Mouse (Mus musculus): Measurements from ENCODE around the gene Tnfaip6. TPM values are rescaled to one million over a fixed set of nuclear protein-coding genes. Genes with fewer than 3 reads are reported as not detected.

Tnfaip6 gene
- polyA plus RNA-seq, 1 experiment from 2014 or later: 3.7 TPM

DNA sequence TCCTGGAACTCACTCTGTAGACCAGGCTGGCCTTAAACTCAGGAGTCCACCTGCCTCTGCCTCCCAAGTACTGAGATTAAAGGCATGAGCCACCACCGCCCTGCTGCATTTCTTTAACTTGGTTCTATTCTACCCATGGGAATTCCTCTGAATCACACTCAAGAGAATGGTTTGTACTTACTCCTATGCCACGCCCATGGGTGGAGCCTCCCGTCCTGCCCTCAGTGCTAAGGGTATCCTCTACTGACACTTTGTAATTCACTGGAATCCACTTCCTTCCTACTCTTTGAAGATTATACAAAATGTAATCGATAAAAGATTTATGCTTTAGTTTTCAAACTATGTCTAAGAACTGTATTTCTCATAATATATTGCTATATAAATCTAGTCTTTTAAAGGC lies 6.3 kb upstream of the Tnfaip6 start:
- no peak overlapping the region for H3K4me2 ChIP-seq
- H3K4me1 ChIP-seq (replicated peaks): no peaks in the 10 kb centered on the region
- no peak overlapping the region for H3K9ac ChIP-seq
- ATAC-seq (replicated peaks; ENCODE audit: insufficient number of reproducible peaks, insufficient read depth, low FRiP score, low read depth): no peak
- no peak overlapping the region for H3K4me3 ChIP-seq
- no peaks in the 10 kb centered on the region for H3K9me3 ChIP-seq (replicated peaks)
- no peak overlapping the region for H3K27ac ChIP-seq
- no peaks in the 10 kb centered on the region for H3K27me3 ChIP-seq
- H3K36me3 ChIP-seq: no peaks in the 10 kb centered on the region
- 78% methylated on average over 4 of the region's 4 CpGs for WGBS

DNA sequence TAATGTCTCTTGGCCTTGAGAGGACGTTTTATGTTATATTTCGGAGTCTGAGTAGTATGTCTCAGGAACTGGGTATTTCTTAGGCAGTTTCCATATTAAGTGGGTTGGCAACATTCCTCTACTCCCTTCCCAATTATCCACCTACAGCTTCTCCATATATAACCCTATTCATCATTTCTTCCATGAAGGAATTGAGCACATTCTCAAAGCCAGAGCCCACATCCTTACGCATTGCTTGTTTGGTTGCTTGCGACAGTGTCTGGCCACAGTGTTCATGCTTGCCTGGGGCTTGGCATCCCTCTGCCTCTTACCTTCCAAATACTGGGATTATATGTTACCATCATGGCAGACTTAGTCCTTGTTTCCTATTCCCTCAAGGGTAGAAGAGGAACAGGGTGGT lies 3.2 kb upstream of the Tnfaip6 start:
- no peaks in the 10 kb centered on the region for H3K36me3 ChIP-seq

DNA sequence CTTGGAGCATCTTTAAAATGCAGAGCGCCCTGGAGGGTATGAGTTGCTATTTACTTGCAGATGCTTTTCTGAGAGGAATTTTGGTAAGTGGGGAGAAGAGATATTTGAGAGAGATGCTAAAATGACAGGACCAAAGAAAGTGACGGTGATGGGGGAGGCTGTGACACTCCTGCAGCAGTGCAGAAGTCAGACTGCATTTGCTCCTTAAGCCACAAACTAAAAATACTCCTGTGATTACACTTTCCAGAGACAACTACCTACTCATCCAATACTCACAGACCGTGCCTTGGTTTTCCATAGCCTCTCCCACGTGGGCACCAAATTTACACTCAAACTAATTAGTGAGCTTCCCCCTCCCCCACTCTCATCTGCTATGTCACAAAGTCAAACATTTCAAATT lies 2.7 kb upstream of the Tnfaip6 start:
- no peak for ATAC-seq (replicated peaks; ENCODE audit: insufficient number of reproducible peaks, insufficient read depth, low FRiP score, low read depth)
- no peaks in the 10 kb centered on the region for H3K9me3 ChIP-seq (replicated peaks)
- 52% methylated on average over 4 of the region's 4 CpGs for WGBS
- H3K36me3 ChIP-seq: no peaks in the 10 kb centered on the region
- no peak overlapping the region for H3K4me2 ChIP-seq
- no peak overlapping the region for H3K27ac ChIP-seq
- no peaks in the 10 kb centered on the region for H3K4me1 ChIP-seq (replicated peaks)
- no peak overlapping the region for H3K4me3 ChIP-seq
- H3K9ac ChIP-seq: no peak overlapping the region
- H3K27me3 ChIP-seq: 0 out of 2 replicates have a peak, but pooled peaks cover 2% of the 10 kb centered on the region

More for the DNA sequence above, 3.2 kb upstream of the Tnfaip6 start:
- no peak for ATAC-seq (replicated peaks; ENCODE audit: insufficient number of reproducible peaks, insufficient read depth, low FRiP score, low read depth)
- 88% methylated on average over 4 of the region's 4 CpGs for WGBS
- no peak overlapping the region for H3K9ac ChIP-seq
- 0 out of 2 replicates have a peak, but pooled peaks cover 2% of the 10 kb centered on the region for H3K27me3 ChIP-seq
- no peak overlapping the region for H3K4me3 ChIP-seq
- H3K4me2 ChIP-seq: no peak overlapping the region
- H3K4me1 ChIP-seq (replicated peaks): no peaks in the 10 kb centered on the region
- H3K27ac ChIP-seq: no peak overlapping the region
- H3K9me3 ChIP-seq (replicated peaks): no peaks in the 10 kb centered on the region

DNA sequence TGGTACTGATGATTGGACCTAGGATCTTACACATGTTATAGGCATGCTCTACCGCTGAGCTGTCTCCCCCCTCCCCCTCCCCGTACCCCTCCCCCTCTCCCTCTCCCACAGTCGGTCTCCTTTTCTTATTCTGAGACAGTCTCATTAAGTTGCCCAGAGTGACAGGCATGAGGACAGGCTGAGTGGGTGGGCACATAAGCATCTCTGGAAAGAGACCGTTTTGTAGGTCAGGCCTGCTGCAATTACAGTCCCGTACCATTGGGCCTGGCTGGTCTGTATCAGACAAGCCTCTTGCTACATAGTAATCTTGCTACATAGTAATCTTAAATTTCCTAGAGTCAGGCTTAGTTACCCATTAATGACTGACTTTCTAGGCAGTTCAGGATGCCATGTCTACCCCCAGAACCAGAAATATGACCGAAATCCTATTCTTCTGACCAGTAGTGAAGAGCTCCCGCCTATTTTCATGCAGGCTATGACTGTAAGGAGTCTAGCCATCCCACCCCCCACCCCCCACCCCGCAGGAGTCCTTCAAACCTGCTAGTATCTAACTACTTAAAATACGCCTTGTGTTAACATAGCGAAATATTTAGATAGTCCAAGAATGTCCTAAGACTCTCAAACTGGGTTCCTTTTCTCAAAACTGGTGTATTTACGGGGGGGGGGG lies 747 bp upstream of the Tnfaip6 start:
- peak overlapping the region; percentile 80 for H3K4me2 ChIP-seq
- H3K9me3 ChIP-seq (replicated peaks): no peaks in the 10 kb centered on the region
- ATAC-seq (replicated peaks; ENCODE audit: insufficient number of reproducible peaks, insufficient read depth, low FRiP score, low read depth): no peak
- H3K9ac ChIP-seq: no peak overlapping the region
- H3K4me1 ChIP-seq (replicated peaks): no peaks in the 10 kb centered on the region
- no peaks in the 10 kb centered on the region for H3K36me3 ChIP-seq
- H3K27ac ChIP-seq: no peak overlapping the region
- H3K27me3 ChIP-seq: 0 out of 2 replicates have a peak, but pooled peaks cover 2% of the 10 kb centered on the region
- 49% methylated on average over 10 of the region's 11 CpGs for WGBS
- H3K4me3 ChIP-seq: peak overlapping the region; percentile 59; the same call in 1 of the 2 replicates

DNA sequence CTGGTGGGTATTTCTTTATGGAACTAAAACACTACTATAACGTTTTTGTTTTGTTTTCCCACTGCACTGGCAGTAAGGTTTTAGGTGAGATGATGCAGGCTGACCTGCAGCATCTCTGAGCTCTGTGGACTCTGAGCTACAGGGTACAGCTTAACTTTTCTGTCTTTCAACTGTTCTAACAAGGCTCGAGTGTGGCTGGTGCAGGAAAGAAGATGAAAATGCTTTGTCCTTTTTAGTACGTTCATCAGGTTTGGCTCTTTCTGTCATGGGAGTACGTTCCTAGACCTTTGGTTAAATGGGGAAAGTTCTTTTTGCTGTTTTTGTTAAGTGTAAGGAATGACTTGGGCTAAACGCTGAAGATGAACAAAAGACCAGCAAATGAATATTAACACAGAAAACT lies 749 bp downstream of the Tnfaip6 start:
- ATAC-seq (replicated peaks; ENCODE audit: insufficient number of reproducible peaks, insufficient read depth, low FRiP score, low read depth): no peak
- H3K9ac ChIP-seq: no peak overlapping the region
- H3K27me3 ChIP-seq: 0 out of 2 replicates have a peak, but pooled peaks cover 2% of the 10 kb centered on the region
- no peaks in the 10 kb centered on the region for H3K36me3 ChIP-seq
- H3K4me1 ChIP-seq (replicated peaks): no peaks in the 10 kb centered on the region
- 54% methylated on average over 5 of the region's 5 CpGs for WGBS
- H3K4me2 ChIP-seq: peak overlapping the region; percentile 80
- H3K4me3 ChIP-seq: peak overlapping the region; percentile 23
- no peak overlapping the region for H3K27ac ChIP-seq
- H3K9me3 ChIP-seq (replicated peaks): no peaks in the 10 kb centered on the region

DNA sequence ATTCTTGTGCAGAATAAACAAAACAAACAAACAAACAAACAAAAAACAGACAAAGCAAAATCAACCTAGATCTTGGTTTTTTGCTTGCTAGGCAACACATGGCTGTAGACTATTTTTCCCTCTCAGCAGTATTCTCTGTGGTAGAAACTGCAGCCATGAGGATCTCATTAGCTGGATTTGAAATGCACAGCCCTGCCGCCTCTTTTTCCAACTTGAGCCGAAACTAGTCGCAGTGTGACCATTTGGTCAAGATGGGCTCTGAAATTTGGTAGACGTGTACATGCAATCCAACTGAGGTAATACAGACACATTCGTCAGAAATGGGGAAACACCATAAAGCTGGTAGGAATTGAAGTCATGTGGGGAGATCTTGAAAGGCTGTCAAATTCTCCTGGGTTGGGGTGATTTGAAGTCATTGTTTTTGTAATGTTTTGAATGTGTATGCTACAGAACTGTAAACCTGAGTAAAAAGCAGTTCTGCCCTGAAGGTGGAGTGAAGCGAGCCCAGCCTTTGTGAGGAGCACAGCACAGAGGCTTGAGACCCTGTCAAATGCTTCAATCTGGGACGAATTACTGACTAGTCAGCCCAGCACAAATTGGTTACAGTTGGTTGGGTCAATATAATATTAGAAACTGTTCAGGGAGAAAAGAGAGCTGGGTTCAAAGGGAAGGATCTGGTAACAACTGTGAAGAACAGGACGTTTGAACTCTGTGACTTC lies 1.4 kb downstream of the Tnfaip6 start:
- Histone ChIP-seq H3K27me3 (0 out of 2 replicates have a peak, but pooled peaks cover 2% of the 10 kb centered on the region), H3K27ac (no peak overlapping the region), H3K4me3 (no peak overlapping the region), H3K36me3 (no peaks in the 10 kb centered on the region), H3K9ac (no peak overlapping the region), H3K4me1 (replicated peaks) (no peaks in the 10 kb centered on the region), H3K9me3 (replicated peaks) (no peaks in the 10 kb centered on the region), H3K4me2 (no peak overlapping the region)
- 79% methylated on average over 8 of the region's 8 CpGs for WGBS
- ATAC-seq (replicated peaks; ENCODE audit: insufficient number of reproducible peaks, insufficient read depth, low FRiP score, low read depth): no peak

DNA sequence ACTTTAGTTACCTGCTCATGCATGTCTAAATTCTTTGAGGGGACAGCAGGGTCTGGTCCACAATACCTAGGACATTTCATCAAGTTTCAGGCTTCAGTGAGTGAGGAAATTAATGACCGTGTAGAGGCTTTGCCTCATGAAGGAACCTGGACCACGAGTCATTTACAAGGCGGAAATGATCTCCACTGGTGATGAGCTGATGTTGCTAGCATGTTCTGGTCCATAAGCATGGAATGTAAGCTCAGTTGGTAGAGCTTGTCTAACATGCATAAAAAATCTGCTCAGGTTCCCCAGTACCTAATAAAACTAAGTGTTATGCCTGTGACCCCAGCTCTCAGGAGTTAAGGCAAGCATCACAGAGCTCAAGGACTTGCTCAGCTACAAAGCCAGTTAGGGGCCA lies 4.3 kb downstream of the Tnfaip6 start:
- Histone ChIP-seq H3K9me3 (replicated peaks) (no peaks in the 10 kb centered on the region), H3K9ac (no peak overlapping the region), H3K4me3 (no peak overlapping the region), H3K4me2 (no peak overlapping the region), H3K4me1 (replicated peaks) (no peaks in the 10 kb centered on the region), H3K27me3 (0 out of 2 replicates have a peak, but pooled peaks cover 2% of the 10 kb centered on the region), H3K36me3 (no peaks in the 10 kb centered on the region), H3K27ac (no peak overlapping the region)
- WGBS: 83% methylated on average over 3 of the region's 3 CpGs
- no peak for ATAC-seq (replicated peaks; ENCODE audit: insufficient number of reproducible peaks, insufficient read depth, low FRiP score, low read depth)

DNA sequence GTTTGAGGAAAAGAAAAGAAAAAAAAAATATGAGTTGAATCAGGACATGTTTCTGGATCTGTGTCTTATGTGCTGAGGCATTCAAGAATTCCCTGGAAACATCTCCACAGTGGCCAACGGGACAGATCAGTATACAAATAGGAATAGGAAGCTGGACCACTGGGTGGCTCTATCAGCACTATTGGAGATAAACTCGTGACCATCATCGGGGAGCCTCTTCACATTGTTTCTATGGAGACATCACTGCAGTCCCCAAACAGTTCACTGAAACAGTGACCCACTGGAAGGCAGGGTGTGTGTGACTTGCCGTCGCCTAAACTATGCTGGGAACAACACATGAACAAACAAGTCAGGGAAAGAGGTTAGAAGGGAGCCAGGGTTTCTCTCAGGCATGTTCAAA lies 4.9 kb downstream of the Tnfaip6 start:
- ATAC-seq (replicated peaks; ENCODE audit: insufficient number of reproducible peaks, insufficient read depth, low FRiP score, low read depth): no peak
- Histone ChIP-seq H3K4me2 (no peak overlapping the region), H3K4me1 (replicated peaks) (no peaks in the 10 kb centered on the region), H3K27ac (no peak overlapping the region), H3K36me3 (no peaks in the 10 kb centered on the region), H3K9ac (no peak overlapping the region), H3K27me3 (0 out of 2 replicates have a peak, but pooled peaks cover 2% of the 10 kb centered on the region), H3K4me3 (no peak overlapping the region), H3K9me3 (replicated peaks) (no peaks in the 10 kb centered on the region)
- 39% methylated on average over 5 of the region's 5 CpGs for WGBS

DNA sequence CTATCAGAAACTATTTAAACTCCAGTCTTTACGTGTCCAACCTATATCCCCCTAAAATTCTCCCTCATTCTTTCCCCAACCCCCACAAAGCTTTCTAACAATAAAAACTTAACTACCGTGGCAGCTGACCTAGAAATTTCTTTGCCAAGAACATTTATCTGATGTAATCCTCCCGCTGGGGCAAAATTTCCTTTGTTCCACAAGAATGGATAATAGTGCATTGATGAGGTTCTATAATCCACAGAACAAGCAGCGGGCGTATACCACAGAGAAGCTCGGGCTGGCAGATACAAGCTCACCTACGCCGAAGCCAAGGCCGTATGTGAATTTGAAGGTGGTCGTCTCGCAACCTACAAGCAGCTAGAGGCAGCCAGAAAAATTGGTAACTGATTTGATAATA lies 5.7 kb downstream of the Tnfaip6 start:
- Histone ChIP-seq H3K27me3 (0 out of 2 replicates have a peak, but pooled peaks cover 2% of the 10 kb centered on the region), H3K9me3 (replicated peaks) (no peaks in the 10 kb centered on the region), H3K4me3 (no peak overlapping the region), H3K4me1 (replicated peaks) (no peaks in the 10 kb centered on the region), H3K4me2 (no peak overlapping the region), H3K36me3 (no peaks in the 10 kb centered on the region), H3K9ac (no peak overlapping the region), H3K27ac (no peak overlapping the region)
- 90% methylated on average over 11 of the region's 11 CpGs for whole genome bisulfite sequencing
- no peak for ATAC-seq (replicated peaks; ENCODE audit: insufficient number of reproducible peaks, insufficient read depth, low FRiP score, low read depth)

DNA sequence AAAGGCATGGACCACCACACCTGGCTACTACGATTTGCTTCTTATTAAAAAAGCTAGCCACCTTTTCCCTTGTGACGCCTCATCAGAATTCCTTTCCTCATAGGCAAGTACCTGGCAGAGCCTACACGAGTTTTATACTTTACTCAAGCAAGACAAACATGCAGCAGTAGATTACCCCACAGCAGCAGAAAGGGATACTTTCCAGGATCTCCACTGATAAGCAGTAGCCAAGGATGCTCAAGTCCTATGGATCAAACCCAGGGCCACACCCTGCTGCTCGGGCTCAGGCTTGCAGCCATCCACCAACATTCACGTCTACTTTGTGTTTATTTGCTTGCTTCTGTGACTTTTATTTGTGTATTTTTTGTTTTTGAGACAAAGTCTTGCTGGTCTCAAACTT lies 8.2 kb downstream of the Tnfaip6 start:
- Histone ChIP-seq H3K4me3 (no peak overlapping the region), H3K4me2 (no peak overlapping the region), H3K9me3 (replicated peaks) (no peaks in the 10 kb centered on the region), H3K36me3 (no peaks in the 10 kb centered on the region), H3K4me1 (replicated peaks) (no peaks in the 10 kb centered on the region), H3K27ac (no peak overlapping the region), H3K27me3 (no peaks in the 10 kb centered on the region), H3K9ac (no peak overlapping the region)
- ATAC-seq (replicated peaks; ENCODE audit: insufficient number of reproducible peaks, insufficient read depth, low FRiP score, low read depth): no peak
- 70% methylated on average over 5 of the region's 5 CpGs for WGBS

DNA sequence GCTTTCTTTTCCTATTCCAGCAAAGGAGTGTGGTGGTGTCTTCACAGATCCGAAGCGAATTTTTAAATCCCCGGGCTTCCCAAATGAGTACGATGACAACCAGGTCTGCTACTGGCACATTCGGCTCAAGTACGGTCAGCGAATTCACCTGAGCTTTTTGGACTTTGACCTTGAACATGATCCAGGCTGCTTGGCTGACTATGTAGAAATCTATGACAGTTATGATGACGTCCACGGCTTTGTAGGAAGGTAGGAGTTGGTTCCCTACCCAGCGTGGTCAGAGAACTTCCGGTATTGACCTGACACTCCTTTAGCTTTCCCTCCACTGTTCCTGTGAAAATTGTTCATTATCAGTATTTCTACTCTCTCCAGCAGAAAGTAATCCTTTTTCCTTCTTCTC lies 13.0 kb downstream of the Tnfaip6 start:
- Histone ChIP-seq H3K9ac (no peak overlapping the region), H3K9me3 (replicated peaks) (no peaks in the 10 kb centered on the region), H3K36me3 (no peaks in the 10 kb centered on the region), H3K4me1 (replicated peaks) (peaks cover 14% of the 10 kb centered on the region), H3K27me3 (no peaks in the 10 kb centered on the region), H3K4me3 (no peak overlapping the region), H3K4me2 (no peak overlapping the region), H3K27ac (no peak overlapping the region)
- WGBS: 90% methylated on average over 11 of the region's 11 CpGs
- no peak for ATAC-seq (replicated peaks; ENCODE audit: insufficient number of reproducible peaks, insufficient read depth, low FRiP score, low read depth)

DNA sequence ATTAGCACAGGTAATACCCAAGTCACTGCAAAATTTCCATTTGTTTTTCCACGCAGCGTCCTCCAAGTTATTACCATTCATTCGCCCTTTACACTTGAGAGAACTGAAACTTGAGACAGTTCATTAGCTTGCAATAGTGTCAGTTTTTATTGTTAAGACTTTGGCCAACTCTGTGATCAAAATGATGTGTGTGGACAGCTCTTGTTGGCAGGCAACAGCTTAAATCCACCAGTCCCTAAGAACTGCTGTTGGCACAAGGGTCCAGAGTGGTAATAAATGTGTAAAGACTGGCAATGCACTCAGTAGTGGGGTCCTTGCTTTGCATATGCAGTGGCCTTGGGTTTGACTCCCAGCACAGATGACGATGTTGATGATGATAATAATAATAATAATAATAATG lies 14.5 kb downstream of the Tnfaip6 start:
- 86% methylated on average over 4 of the region's 4 CpGs for WGBS
- Histone ChIP-seq H3K9ac (no peak overlapping the region), H3K4me3 (no peak overlapping the region), H3K36me3 (no peaks in the 10 kb centered on the region), H3K27ac (no peak overlapping the region), H3K4me2 (no peak overlapping the region), H3K4me1 (replicated peaks) (peaks cover 14% of the 10 kb centered on the region), H3K9me3 (replicated peaks) (no peaks in the 10 kb centered on the region), H3K27me3 (no peaks in the 10 kb centered on the region)
- no peak for ATAC-seq (replicated peaks; ENCODE audit: insufficient number of reproducible peaks, insufficient read depth, low FRiP score, low read depth)

Measured in heart, embryonic 15.5 days (tissue).